Mouse (Mus musculus) brown adipose tissue, adult 24 weeks (tissue): ENCODE data around the gene Ttc7b. TPM values are rescaled to one million over a fixed set of nuclear protein-coding genes. Genes with fewer than 3 reads are reported as not detected.

Experiments
- H3K27ac ChIP-seq: fragments of 200-500 bp; replicated peaks from 2 replicates; pipeline ENCODE4 v1.5.1; 2012; ENCODE audit warnings: low read depth, mild to moderate bottlenecking, low read length
- H3K4me1 ChIP-seq: fragments of 200-500 bp; 2 replicates; pipeline ENCODE4 v1.6.1; 2012; ENCODE audit warnings: low read length, mixed read lengths; ENCODE audit not compliant: control insufficient read depth, insufficient read depth, insufficient read length
- H3K4me3 ChIP-seq: fragments of 200-500 bp; 2 replicates; pipeline ENCODE4 v1.5.1; 2012; ENCODE audit warnings: low read depth, mild to moderate bottlenecking, low read length, moderate library complexity; ENCODE audit not compliant: insufficient read depth
- polyA plus RNA-seq: library from polyadenylated mRNA; stranded (reverse); fragments of >200 nt; gene quantifications from 2 replicates; pipeline ENCODE4 v1.2.4, GENCODE M21; 2012; ENCODE audit not compliant: missing spikeins, insufficient read depth, insufficient read length

The Ttc7b gene
- polyA plus RNA-seq, 1 experiment: 37.7 TPM

DNA sequence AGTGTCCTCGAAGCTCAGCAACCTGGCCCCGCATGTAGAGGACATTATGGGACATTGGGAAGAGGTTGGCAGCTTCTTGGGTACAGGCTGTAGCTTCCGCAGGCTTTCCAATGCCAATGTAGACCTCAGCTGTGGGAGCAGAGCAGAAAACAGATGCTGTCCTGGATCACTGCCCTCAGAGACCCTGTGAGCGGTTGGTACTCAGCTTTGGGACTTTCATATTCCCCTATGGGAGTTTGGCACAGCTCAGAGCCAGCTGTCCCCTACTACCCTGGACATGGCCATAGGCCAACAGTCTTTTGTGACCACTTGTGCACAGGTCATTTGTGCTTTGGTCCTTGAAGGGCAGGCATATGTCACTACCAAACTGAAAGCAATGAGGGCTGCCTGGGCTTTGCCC lies 195.0 kb downstream of the Ttc7b start:
- H3K4me3 ChIP-seq: no peak overlapping the region
- no peak overlapping the region for H3K27ac ChIP-seq
- H3K4me1 ChIP-seq: peaks cover 30% of the 10 kb centered on the region

DNA sequence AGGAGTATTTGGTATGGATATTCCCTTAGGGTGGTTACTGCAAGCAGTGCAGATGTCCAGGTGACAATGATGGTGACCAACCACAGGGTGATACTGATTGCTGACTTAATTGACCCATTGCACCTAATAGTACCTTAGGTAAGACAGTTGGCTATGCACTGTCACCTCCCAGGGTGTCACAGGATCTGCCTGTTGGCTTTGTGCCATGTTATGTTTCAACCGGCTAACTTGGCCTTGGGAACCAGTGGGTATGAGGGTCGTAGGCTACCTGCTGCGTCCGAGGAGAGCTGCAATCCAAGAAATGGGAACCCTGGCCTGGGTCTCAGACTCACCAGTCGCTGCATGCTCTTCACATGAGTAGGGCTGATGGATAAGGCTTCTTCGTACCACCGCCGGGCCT lies 195.4 kb downstream of the Ttc7b start:
- Histone ChIP-seq H3K4me3 (no peak overlapping the region), H3K4me1 (peaks cover 27% of the 10 kb centered on the region), H3K27ac (no peak overlapping the region)

DNA sequence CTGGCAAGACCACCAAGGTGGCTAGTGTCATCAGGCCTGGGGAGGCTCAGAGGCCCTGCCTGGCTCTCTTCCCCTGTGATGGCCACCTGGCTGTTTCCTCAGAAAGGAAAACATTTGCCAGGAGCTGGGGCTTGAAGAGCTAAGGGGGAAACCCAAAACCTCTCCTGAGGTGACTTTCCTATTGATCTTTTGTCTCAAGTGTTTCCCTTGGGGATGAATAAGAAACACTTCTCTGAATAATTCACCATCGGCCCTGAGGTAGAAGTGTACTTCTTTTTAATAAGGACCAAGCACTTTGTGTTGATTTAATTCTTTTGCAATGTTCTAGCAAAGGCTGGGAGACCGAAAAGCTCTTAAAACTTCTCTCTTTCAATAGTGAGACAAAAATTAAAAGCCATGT lies 197.0 kb downstream of the Ttc7b start:
- Histone ChIP-seq H3K4me1 (peaks cover 18% of the 10 kb centered on the region), H3K4me3 (no peak overlapping the region), H3K27ac (no peak overlapping the region)

DNA sequence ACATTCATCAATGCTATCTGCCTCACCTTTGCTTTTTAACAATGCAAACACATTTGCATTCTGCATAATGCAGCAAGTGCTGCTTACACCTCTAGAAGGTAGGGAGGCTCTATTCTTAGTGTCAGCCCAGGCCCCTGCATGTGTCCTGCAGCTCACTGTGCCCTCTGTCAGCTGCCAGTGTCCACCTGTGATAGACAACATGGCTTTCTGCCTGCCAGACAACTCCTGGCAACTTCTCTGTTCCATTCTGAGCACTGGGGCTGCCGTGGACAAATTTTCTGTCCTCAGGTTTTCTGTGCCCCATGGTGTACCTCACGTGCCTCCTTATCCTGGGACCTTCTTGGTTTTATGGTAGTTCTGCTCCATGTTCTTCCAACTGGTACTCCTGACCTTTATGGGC lies 198.4 kb downstream of the Ttc7b start:
- Histone ChIP-seq H3K27ac (no peak overlapping the region), H3K4me3 (no peak overlapping the region), H3K4me1 (peaks cover 18% of the 10 kb centered on the region)

DNA sequence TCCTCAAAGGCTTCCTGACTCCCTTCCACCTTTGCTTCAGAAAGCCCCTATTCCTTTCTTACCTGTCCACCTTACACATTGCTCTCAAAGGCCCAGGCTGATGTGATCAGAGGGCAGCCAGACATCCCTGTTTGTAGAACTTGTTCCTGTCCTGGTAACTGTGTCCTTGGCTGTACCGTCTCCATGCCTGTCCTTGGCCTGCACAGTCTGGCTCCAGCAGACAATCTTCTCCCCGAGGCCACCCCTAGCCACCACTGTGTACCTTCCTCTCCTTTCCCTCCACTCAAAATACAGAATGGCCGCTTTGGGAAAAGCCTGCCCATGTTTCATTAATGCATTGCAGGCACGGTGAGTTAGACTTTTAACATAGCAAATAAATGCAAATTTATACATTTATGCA lies 199.1 kb downstream of the Ttc7b start:
- H3K4me3 ChIP-seq: no peak overlapping the region
- no peak overlapping the region for H3K27ac ChIP-seq
- peaks cover 13% of the 10 kb centered on the region; the same call in 1 of the 2 replicates for H3K4me1 ChIP-seq

DNA sequence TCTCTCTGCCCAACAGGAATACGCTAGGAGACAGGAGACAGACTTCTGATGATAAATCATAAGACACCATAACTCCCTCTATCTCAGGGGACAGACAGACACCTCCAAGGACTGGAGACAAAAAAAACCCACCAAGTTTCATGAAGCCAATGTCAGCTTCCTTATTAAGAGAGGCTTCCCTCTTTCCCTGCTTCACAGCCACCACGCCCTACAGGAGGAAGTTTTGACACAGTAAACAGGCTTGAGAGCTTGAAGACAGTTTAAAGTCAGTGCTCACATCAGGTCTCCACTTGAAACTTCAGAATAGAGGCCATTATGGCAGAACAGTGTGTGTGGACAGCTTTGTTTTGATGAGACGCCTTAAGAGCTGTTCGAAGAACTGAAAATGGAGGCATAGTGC lies 200.9 kb downstream of the Ttc7b start:
- H3K27ac ChIP-seq: peak overlapping the region; percentile 35; the same call in 1 of the 2 replicates
- peaks cover 5% of the 10 kb centered on the region; the same call in 1 of the 2 replicates for H3K4me1 ChIP-seq
- no peak overlapping the region for H3K4me3 ChIP-seq

DNA sequence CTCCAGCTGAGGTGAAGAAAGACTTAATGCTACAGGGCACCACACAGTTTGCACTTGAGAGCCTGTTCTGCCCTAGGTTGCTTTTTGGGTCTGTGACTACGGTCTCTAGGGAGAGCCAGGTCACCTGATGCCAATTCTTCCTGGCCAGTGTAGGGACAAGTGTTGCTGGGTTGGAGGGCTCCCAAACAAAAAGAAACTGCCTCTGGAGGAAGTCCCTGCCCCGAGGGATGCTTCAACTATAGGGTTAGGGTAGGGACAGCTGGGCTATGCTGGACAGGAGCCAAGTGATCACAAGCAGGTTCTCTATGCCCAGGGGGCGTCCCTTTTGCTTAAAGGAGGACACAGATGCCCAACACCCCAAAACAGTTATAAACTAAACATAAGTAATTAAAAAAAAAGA lies 202.7 kb downstream of the Ttc7b start:
- Histone ChIP-seq H3K4me1 (peaks cover 5% of the 10 kb centered on the region; the same call in 1 of the 2 replicates), H3K27ac (no peak overlapping the region), H3K4me3 (no peak overlapping the region)

DNA sequence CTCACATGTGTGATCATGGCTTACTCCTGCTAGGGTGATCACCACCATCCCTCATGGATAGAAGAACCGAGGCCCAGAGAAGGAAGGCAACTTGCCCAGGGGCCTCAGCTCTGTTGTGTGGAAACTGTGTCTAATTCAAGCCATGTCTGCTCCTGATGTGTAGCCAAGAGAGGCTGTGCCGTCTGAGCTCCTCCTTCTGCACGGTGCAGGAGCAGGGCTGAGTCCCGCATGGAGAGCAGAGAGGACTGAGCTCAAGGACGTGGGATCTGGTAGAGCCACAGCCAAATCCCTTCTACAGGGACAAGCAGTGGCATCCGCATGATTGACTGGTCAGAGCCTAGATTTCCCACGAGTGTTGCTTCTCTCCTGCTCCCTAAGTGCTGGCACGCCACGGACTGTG lies 204.5 kb downstream of the Ttc7b start:
- Histone ChIP-seq H3K4me1 (peaks cover 5% of the 10 kb centered on the region; the same call in 1 of the 2 replicates), H3K4me3 (no peak overlapping the region), H3K27ac (no peak overlapping the region)

DNA sequence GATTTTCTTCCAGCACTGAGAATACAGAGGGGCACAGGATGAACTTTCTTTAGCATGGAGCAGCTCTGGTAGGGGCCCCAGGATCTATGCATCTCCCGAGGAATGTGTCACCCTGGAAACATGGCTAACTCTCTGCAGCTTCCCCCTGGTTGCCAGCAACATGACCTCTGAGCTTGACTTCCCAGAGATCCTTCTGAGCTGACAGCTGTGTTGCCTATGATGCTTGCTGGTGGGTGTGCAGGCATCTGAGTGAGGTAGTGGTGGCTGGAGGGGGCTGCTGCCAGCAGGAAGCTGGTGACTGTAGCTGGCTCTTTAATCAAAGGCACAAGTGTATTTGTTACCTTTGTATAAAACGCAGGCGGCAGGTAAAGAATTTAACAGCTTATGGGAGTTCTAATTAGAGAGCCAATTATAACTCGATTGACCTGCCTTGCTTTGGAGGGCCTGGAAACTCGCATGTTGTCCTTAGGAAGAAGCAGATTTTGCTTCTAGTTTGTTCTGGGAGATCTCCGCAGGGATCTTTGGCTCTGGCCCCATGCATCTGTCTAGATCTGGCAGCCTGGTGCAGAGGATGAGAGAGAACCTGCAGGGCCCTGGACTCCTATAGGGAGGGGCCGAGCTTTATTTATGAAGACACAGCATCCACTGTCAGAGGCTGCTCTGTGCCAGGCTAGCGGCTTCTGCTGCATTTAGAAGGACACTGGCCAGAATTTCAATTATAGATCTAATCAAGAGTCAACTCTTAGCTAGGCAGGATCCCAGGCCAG lies 205.3 kb downstream of the Ttc7b start:
- no peak overlapping the region for H3K4me3 ChIP-seq
- H3K27ac ChIP-seq: no peak overlapping the region
- H3K4me1 ChIP-seq: peaks cover 5% of the 10 kb centered on the region; the same call in 1 of the 2 replicates

DNA sequence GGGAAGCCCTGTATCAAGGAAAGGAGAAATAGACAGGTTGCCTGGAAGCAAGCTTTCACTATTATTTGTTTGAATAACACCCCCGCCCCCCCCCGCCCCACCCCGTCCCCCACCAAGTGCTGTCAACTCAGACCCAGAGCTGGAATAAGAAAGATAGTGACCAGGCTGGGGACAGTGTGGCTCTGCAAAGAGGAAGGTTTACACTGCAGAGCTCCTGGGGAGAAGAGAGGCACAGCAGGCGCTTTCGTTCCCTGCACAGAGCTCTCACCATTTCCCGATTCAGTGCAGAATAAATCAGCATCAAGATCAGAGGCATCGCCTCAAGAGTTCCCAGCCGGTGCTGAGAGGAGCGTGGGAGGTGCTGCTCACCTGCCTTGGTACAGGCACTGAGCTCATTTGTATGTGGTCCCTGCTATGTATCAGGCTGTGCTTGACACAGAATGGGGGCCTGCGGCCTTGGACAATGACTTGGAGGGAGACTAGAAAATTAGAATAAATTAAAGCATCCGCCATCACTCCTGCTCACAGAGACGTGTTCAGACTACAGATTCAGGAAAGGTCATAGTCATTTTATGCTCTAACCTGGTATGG lies 206.7 kb downstream of the Ttc7b start:
- no peak overlapping the region for H3K27ac ChIP-seq
- peaks cover 5% of the 10 kb centered on the region; the same call in 1 of the 2 replicates for H3K4me1 ChIP-seq
- H3K4me3 ChIP-seq: no peak overlapping the region

DNA sequence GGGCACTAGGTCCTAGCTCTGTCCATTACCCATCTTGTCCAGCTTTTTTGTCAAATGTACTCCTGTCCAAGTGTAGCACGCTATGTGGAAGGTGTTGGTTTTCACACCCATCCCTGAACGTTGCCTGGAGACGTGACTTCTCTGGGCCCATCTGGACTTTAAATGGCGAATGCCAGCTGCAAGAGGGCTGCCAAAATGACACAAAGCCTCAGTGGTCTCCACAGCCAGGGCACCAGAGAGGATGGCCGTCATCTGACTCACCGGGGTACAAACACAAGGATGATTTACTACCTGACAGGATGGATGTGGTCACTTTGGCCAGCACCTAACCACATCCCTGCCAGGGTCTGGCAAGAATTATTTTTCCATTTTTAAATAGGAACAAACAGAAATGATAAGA lies 207.4 kb downstream of the Ttc7b start:
- H3K4me3 ChIP-seq: no peak overlapping the region
- H3K4me1 ChIP-seq: peaks cover 5% of the 10 kb centered on the region; the same call in 1 of the 2 replicates
- H3K27ac ChIP-seq: no peak overlapping the region

DNA sequence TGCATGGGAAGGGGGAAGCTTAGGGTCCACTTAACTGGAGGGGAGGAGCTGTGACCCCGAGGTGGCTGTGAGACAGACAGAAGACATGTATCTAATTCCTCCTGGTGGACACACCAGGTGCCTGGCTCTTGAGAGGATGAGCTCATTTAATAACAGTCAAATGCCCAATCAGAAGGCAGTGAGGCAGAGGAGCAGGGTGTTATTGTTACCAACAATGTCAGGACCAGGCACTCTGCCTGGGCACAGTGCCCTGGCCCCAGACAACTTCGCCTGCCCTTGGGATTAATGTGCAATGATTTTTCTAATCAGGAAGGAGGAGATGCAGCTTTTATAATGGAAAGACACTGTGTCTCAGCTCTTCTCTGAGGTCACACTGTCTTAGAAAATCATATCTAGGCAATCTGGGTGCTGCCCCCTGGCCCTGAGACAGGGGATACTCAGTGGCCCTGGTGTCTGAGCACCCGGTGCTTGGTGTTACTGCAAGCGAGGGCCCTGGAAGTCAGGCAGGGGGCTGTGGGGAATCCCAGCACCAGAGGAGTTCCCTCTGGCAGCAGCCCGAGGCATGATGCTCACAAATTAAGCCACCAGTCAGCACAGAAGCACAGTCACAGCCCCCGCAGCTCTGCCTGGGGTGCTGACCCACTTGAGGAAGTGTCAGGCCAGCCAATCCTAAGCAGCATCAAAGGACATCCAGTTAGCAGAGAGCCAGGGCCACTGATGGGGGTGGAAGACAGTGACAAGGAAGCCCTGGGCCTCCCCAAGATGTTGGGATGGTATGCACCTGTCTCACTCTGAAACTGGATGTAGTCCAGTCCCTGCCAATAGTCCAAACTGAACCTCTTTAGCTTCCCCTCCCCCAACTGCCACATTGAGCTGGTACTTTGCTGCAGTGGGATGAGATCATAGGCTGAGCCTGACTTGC lies 209.9 kb downstream of the Ttc7b start:
- no peak overlapping the region for H3K4me3 ChIP-seq
- no peak overlapping the region for H3K27ac ChIP-seq
- peaks cover 13% of the 10 kb centered on the region for H3K4me1 ChIP-seq

DNA sequence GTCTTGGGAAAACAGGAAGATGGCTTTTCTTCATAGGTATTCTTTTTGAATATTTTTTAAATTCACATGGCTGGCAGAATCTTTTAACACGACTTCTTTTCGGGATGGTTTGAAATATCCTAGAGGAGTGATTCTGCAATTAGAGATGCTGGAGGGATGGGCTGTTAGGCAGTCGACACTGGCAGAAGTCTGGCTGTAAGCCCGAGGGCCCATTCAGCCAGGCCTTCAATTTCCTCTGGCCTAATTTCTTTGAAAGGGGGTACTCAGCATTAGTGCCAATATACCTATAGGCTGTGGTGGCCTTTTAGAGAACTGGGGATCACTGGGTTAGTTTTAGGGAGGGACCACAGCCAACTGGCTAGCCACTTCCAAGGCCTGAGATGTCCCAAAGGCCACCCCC lies 211.4 kb downstream of the Ttc7b start:
- Histone ChIP-seq H3K27ac (no peak overlapping the region), H3K4me3 (no peak overlapping the region), H3K4me1 (peaks cover 21% of the 10 kb centered on the region)

DNA sequence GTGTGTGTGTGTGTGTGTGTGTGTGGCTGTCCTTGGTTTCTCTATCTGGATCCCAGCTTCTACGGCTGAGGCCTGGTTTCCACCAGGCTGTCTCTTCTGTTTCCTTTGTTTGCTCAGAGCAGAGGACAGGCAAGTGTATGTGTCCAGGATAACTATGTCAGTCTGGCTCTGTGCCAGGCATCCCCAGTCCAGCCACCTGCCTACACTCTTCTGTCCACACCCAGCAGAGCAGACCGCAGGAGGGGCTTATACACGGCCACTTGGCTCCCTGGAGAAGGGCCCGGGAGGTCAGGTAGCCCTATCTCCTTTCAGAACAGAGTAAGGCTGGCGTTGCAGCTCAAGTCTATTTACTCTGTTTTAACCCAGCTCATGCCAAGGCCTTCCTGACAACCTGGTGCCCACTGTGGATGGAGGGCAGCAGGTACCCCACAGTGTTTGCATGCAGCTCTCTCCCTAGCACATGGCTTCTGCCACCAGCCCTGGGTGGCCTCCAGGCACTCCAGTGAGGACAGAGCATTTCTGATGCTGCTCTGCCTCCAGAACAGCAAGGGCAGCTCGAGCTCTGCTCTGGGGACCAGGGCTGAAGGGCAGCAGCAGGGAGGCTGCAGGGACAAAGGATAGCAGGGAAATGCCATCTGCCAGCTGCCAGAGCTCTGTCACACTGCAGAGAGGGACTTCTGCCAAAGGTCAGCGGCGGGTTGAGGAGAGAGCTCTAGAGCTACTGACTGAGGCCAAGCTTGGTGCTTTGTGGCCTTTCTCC lies 212.9 kb downstream of the Ttc7b start:
- Histone ChIP-seq H3K4me1 (peaks cover 21% of the 10 kb centered on the region), H3K4me3 (no peak overlapping the region), H3K27ac (no peak overlapping the region)

DNA sequence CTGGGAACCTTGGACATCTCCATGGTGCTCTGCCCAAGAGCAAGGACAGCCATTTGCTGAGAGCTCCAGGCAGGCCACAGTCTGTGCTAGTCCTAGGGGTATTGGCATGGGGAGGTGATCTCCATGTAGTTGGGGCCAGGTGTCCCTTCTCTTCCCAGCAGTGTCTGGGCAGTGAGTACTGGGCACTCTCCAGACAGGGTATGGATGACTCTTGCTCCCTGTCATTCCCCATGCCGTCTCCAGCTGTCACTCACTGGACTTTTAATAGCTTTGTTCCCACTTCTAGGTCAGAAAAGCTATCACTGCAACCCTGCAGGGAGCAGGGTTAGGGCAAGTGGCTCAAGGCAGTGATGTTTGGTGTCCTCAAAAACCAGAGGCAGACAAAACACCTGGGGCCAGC lies 214.3 kb downstream of the Ttc7b start:
- no peak overlapping the region for H3K27ac ChIP-seq
- H3K4me3 ChIP-seq: no peak overlapping the region
- peaks cover 21% of the 10 kb centered on the region for H3K4me1 ChIP-seq
